Mouse (Mus musculus) cerebellum, adult 2 months (tissue): Measurements from ENCODE around the gene Prdx5.

ENCODE experiments used
- CTCF ChIP-seq: fragments of 200-500 bp; IDR thresholded peaks from 2 replicates; pipeline ENCODE4 v1.5.1; 2011; ENCODE audit warnings: low read depth, mild to moderate bottlenecking, control low read depth, low read length, moderate library complexity, borderline replicate concordance; ENCODE audit not compliant: insufficient read depth
- POLR2A ChIP-seq: fragments of 200-500 bp; IDR thresholded peaks from 2 replicates; pipeline ENCODE4 v1.6.1; 2011; ENCODE audit warnings: low read length, control low read depth, borderline replicate concordance; ENCODE audit not compliant: insufficient read depth

DNA sequence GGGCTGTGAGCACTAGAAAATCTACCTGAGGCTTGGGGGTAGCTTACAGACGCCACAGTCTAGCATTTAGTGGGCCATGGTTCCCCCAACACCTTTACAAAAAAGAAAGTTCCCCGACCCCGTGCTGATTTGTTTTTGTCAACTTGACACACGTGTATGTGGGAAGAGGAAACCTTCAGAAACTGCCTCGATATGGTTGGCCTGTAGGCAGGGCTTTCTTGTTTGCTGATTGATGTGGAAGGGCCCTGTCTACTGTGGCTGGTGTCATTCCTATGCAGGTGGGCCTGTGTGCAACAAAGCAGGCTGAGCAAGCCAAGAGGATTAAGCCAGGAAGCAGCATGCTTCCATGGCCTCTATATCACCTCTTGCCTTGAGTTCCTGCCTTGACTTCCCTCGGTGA lies 3.1 kb upstream of the Prdx5 start:
- TF ChIP-seq CTCF, result no peak
- TF ChIP-seq POLR2A, result no peak
